Mouse (Mus musculus) embryonic facial prominence, embryonic 15.5 days (tissue): ENCODE results near the gene Pls3. TPM values are rescaled to one million over a fixed set of nuclear protein-coding genes. Genes with fewer than 3 reads are reported as not detected.
A peak's percentile ranks its signal among the peaks of the same experiment; 100 is the strongest.
"Not testable (repeated sequence)": the region's sequence is repeated elsewhere in the genome, so short reads cannot be mapped to it uniquely, and the experiment has no call there.

Experiments used
- ATAC-seq: fragments of 200-750 bp; cut with Nextera tagmentation; 2 replicates; pipeline ENCODE4 v1.8.0; 2017; ENCODE audit warnings: low read depth, moderate TSS enrichment; ENCODE audit not compliant: insufficient number of reproducible peaks, low FRiP score, low TSS enrichment
- H3K27ac ChIP-seq: fragments of 300-500 bp; sonication (generic); replicated peaks from 2 replicates; pipeline ENCODE4 v1.5.1; 2015; ENCODE audit warnings: mild to moderate bottlenecking, inconsistent platforms
- H3K27me3 ChIP-seq: fragments of 300-500 bp; sonication (generic); 2 replicates; pipeline ENCODE4 v1.6.1; 2015; ENCODE audit warnings: inconsistent platforms
- H3K36me3 ChIP-seq: fragments of 300-500 bp; sonication (generic); 2 replicates; pipeline ENCODE4 v1.6.1; 2015; ENCODE audit warnings: mild to moderate bottlenecking, inconsistent platforms
- H3K4me1 ChIP-seq: fragments of 300-500 bp; sonication (generic); 2 replicates; pipeline ENCODE4 v1.6.1; 2015; ENCODE audit warnings: inconsistent platforms
- H3K4me2 ChIP-seq: fragments of 300-500 bp; sonication (generic); replicated peaks from 2 replicates; pipeline ENCODE4 v1.6.1; 2015; ENCODE audit warnings: mild to moderate bottlenecking, inconsistent platforms
- H3K4me3 ChIP-seq: fragments of 300-500 bp; sonication (generic); replicated peaks from 2 replicates; pipeline ENCODE4 v1.5.1; 2015; ENCODE audit warnings: mild to moderate bottlenecking, inconsistent platforms
- H3K9ac ChIP-seq: fragments of 300-500 bp; sonication (generic); 2 replicates; pipeline ENCODE4 v1.6.1; 2015; ENCODE audit warnings: inconsistent platforms
- H3K9me3 ChIP-seq: fragments of 300-500 bp; sonication (generic); replicated peaks from 2 replicates; pipeline ENCODE4 v1.6.1; 2016; ENCODE audit warnings: inconsistent platforms
- WGBS: fragments of 180-500 bp; shearing (Covaris S2); methylation state at CpG from one replicate; pipeline ENCODE4 v1.1.7; 2015; 5-methylcytosine and 5-hydroxymethylcytosine counted together
- polyA plus RNA-seq: library from polyadenylated mRNA; unstranded; fragments of >200 nt; fragmentation: Nextera tagmentation; extraction: Ambion mirVana; gene quantifications from 2 replicates; pipeline ENCODE4 v1.2.1, GENCODE M21; 2015

Pls3 gene
- polyA plus RNA-seq, 1 experiment from 2014 or later: 118 TPM

GRCm38 (mm10) chrX:75764794-75765328, 110.1 kb downstream of the Pls3 start:
- no peaks in the 10 kb centered on the region for H3K9me3 ChIP-seq
- no peaks in the 10 kb centered on the region for H3K36me3 ChIP-seq
- 0 out of 2 replicates have a peak overlapping the region, but pooled peaks have one; percentile 10 for H3K9ac ChIP-seq
- no peaks in the 10 kb centered on the region for H3K27me3 ChIP-seq
- H3K4me1 ChIP-seq: no peaks in the 10 kb centered on the region
- ATAC-seq: no peak
- peak overlapping the region; percentile 43 for H3K4me2 ChIP-seq
- 29% methylated on average over 7 of the region's 7 CpGs for WGBS
- peak overlapping the region; percentile 54 for H3K4me3 ChIP-seq
- H3K27ac ChIP-seq: peak overlapping the region; percentile 88

DNA sequence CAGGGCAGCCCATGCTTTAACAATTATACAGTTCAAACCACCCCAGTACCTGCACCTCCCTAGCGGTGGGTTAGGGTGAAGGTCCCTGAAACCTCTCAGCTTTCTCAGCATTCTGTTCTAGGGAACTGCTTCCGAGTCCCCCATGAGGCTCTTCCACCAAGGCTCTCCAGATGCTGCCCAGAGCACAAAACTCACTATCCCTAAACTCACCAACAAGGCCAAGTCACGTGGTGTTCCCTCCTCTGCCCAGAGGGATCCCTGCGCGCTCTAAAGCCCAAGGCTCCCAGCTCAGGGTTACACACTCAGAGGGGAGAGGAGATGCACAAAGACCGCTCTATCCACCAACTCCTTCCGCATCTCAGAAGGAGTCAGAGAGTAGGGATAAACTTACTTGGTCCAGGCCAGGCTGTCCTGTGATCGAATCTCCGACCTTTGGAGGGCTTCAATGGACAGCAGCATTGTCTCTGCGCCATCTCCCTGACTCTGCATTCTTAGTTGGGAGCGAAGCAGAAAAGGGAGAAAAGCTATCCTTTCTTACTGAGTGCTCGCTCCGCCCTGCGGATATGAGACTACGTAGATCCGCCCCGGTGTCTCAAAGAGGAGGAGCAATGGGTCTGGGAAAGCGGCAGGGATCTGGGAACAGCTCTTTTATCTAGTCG, 110.7 kb downstream of the Pls3 start:
- no peaks in the 10 kb centered on the region for H3K4me1 ChIP-seq
- H3K9ac ChIP-seq: peak overlapping the region; percentile 31; the same call in 1 of the 2 replicates
- H3K4me3 ChIP-seq: peak overlapping the region; percentile 54
- H3K36me3 ChIP-seq: no peaks in the 10 kb centered on the region
- peak overlapping the region; percentile 88 for H3K27ac ChIP-seq
- no peaks in the 10 kb centered on the region for H3K27me3 ChIP-seq
- WGBS: 12% methylated on average over 19 of the region's 19 CpGs
- H3K9me3 ChIP-seq: no peaks in the 10 kb centered on the region
- peak; percentile 83 for ATAC-seq
- H3K4me2 ChIP-seq: peak overlapping the region; percentile 43

DNA sequence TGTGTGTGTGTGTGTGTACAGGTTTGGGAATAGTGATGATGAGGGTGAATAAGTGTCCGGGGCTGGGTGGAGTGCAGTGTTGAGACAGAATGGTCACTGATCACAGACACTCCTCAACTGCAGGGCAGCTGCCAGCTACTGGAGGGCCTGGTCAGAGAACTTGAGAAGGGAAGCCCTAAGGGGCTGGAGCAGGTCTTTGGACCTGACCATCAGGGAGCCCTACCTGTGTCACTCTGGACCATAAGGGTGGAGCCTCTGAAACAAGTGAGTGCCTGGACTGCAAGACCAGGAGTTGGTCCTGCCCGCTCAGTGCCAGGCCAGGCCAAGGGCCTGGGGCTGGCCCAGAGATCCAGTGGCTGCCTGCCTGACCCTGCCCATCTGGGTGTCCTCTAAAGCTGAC, 115.5 kb downstream of the Pls3 start:
- not testable (repeated sequence) for ATAC-seq, H3K9ac ChIP-seq
- WGBS: 95% methylated on average over 2 of the region's 2 CpGs

GRCm38 (mm10) chrX:75759036-75759435, 115.9 kb downstream of the Pls3 start:
- not testable (repeated sequence) for ATAC-seq, H3K4me3 ChIP-seq, H3K9me3 ChIP-seq, H3K4me1 ChIP-seq, H3K36me3 ChIP-seq, H3K4me2 ChIP-seq, H3K9ac ChIP-seq, H3K27ac ChIP-seq, H3K27me3 ChIP-seq
- WGBS: 68% methylated on average over 12 of the region's 12 CpGs

More for the DNA sequence above, 115.5 kb downstream of the Pls3 start:
- H3K4me3 ChIP-seq, H3K27me3 ChIP-seq, H3K27ac ChIP-seq, H3K4me1 ChIP-seq, H3K36me3 ChIP-seq, H3K9me3 ChIP-seq, H3K4me2 ChIP-seq: not testable (repeated sequence)

- 86% methylated on average over 14 of the region's 14 CpGs for WGBS
- not testable (repeated sequence) for H3K36me3 ChIP-seq, H3K9me3 ChIP-seq, H3K4me3 ChIP-seq, H3K27ac ChIP-seq, H3K9ac ChIP-seq, H3K4me1 ChIP-seq, ATAC-seq, H3K4me2 ChIP-seq, H3K27me3 ChIP-seq
Measured at GRCm38 (mm10) chrX:75757966-75758365, 117.0 kb downstream of the Pls3 start.

DNA sequence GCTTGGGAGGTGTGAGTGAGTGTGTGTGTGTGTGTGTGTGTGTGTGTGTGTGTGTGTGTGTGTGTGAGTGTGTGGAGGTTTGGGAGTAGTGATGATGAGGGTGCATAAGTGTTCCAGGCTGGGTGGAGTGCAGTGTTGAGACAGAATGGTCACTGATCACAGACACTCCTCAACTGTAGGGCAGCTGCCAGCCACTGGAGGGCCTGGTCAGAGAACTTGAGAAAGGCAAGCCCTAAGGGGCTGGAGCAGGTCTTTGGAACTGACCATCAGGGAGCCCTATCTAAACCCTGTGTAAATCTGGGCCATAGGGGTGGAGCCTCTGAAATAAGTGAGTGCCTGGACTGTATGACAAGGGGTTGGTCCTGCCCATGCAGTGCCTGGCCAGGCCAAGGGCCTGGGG, 120.5 kb downstream of the Pls3 start:
- H3K9ac ChIP-seq, H3K27me3 ChIP-seq, H3K4me3 ChIP-seq, H3K4me2 ChIP-seq, H3K4me1 ChIP-seq, ATAC-seq, H3K27ac ChIP-seq, H3K9me3 ChIP-seq, H3K36me3 ChIP-seq: not testable (repeated sequence)

DNA sequence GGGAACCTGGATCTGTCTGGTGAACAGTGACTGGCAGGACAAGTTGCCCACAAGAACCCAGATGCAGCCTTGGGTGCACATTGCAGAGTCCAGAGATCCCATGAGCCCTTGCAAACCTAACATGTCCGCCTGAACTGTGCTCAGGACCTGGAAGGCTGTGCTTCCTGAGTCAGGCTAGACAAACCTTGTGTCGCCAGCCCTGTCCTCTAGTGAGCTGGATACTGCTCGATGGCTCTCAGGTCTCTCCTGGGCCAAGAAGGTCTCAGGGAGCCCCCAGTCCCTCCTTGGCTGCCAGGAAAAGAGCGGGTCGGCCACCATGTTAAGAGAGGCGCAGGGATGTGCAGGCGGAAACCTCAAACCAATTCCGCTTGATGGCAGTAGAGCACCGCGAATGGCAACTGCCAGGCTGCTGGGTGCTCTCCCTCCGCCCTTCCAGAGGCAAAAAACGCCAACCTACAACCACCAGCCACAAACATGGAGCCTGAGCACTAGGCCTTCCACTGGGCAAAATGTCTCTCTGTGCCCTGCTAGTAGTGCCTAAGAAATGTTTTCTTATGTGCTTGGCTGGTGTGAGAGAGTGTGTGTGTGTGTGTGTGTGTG, 124.8 kb downstream of the Pls3 start:
- 58% methylated on average over 7 of the region's 12 CpGs for WGBS
- ATAC-seq, H3K4me3 ChIP-seq, H3K9me3 ChIP-seq, H3K4me2 ChIP-seq, H3K4me1 ChIP-seq, H3K36me3 ChIP-seq, H3K27me3 ChIP-seq, H3K9ac ChIP-seq, H3K27ac ChIP-seq: not testable (repeated sequence)

DNA sequence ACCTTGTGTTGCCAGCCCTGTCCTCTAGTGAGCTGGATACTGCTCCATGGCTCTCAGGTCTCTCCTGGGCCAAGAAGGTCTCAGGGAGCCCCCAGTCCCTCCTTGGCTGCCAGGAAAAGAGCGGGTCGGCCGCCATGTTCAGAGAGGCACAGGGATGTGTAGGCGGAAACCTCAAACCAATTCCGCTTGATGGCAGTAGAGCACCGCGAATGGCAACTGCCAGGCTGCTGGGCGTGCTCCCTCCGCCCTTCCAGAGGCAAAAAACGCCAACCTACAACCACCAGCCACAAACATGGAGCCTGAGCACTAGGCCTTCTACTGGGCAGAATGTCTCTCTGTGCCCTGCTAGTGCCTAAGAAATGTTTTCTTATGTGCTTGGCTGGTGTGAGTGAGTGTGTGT, 125.7 kb downstream of the Pls3 start:
- H3K4me2 ChIP-seq, H3K9me3 ChIP-seq, H3K9ac ChIP-seq, H3K4me3 ChIP-seq, H3K27ac ChIP-seq, ATAC-seq, H3K27me3 ChIP-seq, H3K36me3 ChIP-seq, H3K4me1 ChIP-seq: not testable (repeated sequence)
- WGBS: 71% methylated on average over 10 of the region's 10 CpGs

DNA sequence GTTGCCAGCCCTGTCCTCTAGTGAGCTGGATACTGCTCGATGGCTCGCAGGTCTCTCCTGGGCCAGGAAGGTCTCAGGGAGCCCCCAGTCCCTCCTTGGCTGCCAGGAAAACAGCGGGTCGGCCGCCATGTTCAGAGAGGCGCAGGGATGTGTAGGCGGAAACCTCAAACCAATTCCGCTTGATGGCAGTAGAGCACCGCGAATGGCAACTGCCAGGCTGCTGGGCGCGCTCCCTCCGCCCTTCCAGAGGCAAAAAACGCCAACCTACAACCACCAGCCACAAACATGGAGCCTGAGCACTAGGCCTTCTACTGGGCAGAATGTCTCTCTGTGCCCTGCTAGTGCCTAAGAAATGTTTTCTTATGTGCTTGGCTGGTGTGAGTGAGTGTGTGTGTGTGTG, 130.5 kb downstream of the Pls3 start:
- not testable (repeated sequence) for ATAC-seq, H3K4me2 ChIP-seq, H3K27ac ChIP-seq, H3K4me1 ChIP-seq, H3K9me3 ChIP-seq, H3K27me3 ChIP-seq, H3K36me3 ChIP-seq, H3K9ac ChIP-seq, H3K4me3 ChIP-seq
- 79% methylated on average over 10 of the region's 14 CpGs for WGBS

GRCm38 (mm10) chrX:75739464-75739863, 135.5 kb downstream of the Pls3 start:
- H3K4me3 ChIP-seq, H3K27me3 ChIP-seq, H3K27ac ChIP-seq, H3K36me3 ChIP-seq, H3K9me3 ChIP-seq, H3K4me2 ChIP-seq, ATAC-seq, H3K4me1 ChIP-seq, H3K9ac ChIP-seq: not testable (repeated sequence)
- WGBS: 86% methylated on average over 4 of the region's 8 CpGs
